ENCODE assay signal across 7 mouse cellular contexts in the genomic region with DNA sequence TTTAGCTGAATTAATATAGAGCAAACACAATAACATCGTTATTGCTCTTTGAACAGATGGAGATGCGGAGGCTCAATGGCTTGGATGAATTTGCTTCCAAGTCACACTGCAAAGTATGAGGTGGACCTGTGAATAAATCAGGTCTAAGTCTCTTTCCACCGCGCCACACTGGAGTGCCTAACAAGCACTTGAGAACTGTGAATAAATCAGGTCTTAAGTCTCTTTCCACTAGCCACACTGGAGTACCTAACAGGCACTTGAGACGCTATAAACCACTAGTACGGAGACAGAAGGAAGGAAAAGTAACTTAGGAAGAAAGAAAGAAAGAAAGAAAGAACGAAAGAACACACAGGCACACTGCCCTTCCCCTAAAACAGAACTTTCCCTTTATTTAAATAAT. TPM values are rescaled to one million over a fixed set of nuclear protein-coding genes. Genes with fewer than 3 reads are reported as not detected.
DNase-seq lines count a peak whose midpoint lies in the region; ATAC-seq and TF ChIP-seq lines count a peak whose summit lies in the region.

No protein-coding gene starts in this region.

- H3K9ac ChIP-seq in lung, embryonic 15.5 days = peak overlapping the region; percentile 86

- peak overlapping the region; percentile 62 for H3K4me2 ChIP-seq in lung, embryonic 15.5 days

- peak; percentile 25 for DNase-seq in CD4-positive helper T cell, adult 2 months (ENCODE audit: low read depth, low spot score)
- DNase-seq in G1E (ENCODE audit: low spot score) = no peak
- no peak for DNase-seq in hindbrain, embryonic 10.5 days (ENCODE audit: low spot score)
- DNase-seq in thymus, adult 18-20 months = no peak
- DNase-seq in adrenal gland, postnatal 4 days (ENCODE audit: low spot score in 2 of 2) = no peak

- no peaks in the 10 kb centered on the region for H3K27me3 ChIP-seq in G1E (ENCODE audit: insufficient read depth, low read length)
- H3K27me3 ChIP-seq in hindbrain, embryonic 10.5 days (ENCODE audit: insufficient read depth, poor library complexity, severe bottlenecking) = no peaks in the 10 kb centered on the region
- H3K27me3 ChIP-seq in lung, embryonic 15.5 days = no peaks in the 10 kb centered on the region

- peak overlapping the region; percentile 95 for H3K27ac ChIP-seq in hindbrain, embryonic 10.5 days
- peak overlapping the region; percentile 84 for H3K27ac ChIP-seq in lung, embryonic 15.5 days

- no peak for ATAC-seq in G1E (ENCODE audit: extremely low read depth, insufficient number of reproducible peaks, low FRiP score, poor library complexity, severe bottlenecking)
- no peak for ATAC-seq in lung, embryonic 15.5 days (ENCODE audit: borderline replicate concordance, extremely low read depth, low FRiP score, low TSS enrichment)
- no peak for ATAC-seq in activated CD4-positive, CD25-positive, alpha-beta regulatory T cell, adult 4 months

- peaks cover 46% of the 10 kb centered on the region for H3K4me1 ChIP-seq in G1E (ENCODE audit: insufficient read depth, low read depth, low read length)
- peaks cover 12% of the 10 kb centered on the region for H3K4me1 ChIP-seq in hindbrain, embryonic 10.5 days (replicated peaks)
- H3K4me1 ChIP-seq in lung, embryonic 15.5 days = peaks cover 25% of the 10 kb centered on the region

- no peaks in the 10 kb centered on the region for H3K9me3 ChIP-seq in G1E (replicated peaks)
- H3K9me3 ChIP-seq in hindbrain, embryonic 10.5 days = no peaks in the 10 kb centered on the region
- H3K9me3 ChIP-seq in lung, embryonic 15.5 days = no peaks in the 10 kb centered on the region

- peaks cover 10% of the 10 kb centered on the region for H3K36me3 ChIP-seq in G1E (replicated peaks)
- no peaks in the 10 kb centered on the region for H3K36me3 ChIP-seq in hindbrain, embryonic 10.5 days
- no peaks in the 10 kb centered on the region for H3K36me3 ChIP-seq in lung, embryonic 15.5 days

- no peak for TF ChIP-seq CTCF in G1E (IDR thresholded peaks at IDR 0.05; ENCODE audit: low read depth, low read length)

- H3K4me3 ChIP-seq in G1E (ENCODE audit: low read depth, low read length) = peak overlapping the region; percentile 96
- peak overlapping the region; percentile 95 for H3K4me3 ChIP-seq in hindbrain, embryonic 10.5 days
- peak overlapping the region; percentile 99 for H3K4me3 ChIP-seq in lung, embryonic 15.5 days

- 26% methylated on average over 7 of the region's 7 CpGs for WGBS in hindbrain, embryonic 10.5 days
- WGBS in lung, embryonic 15.5 days = 17% methylated on average over 7 of the region's 7 CpGs

RNA-seq across cellular contexts. Expression of a gene that starts 1.3 kb away (rescaled TPM):
- total RNA-seq in G1E (2014; fragmentation: Nextera tagmentation) (147 and 155 TPM in 2 replicates), G1E (2017) (148 and 160 TPM in 2 replicates)
- polyA plus RNA-seq in G1E (2012) = 8.7 and 21.7 TPM in 2 replicates
- polyA plus RNA-seq in hindbrain, embryonic 10.5 days (2016; fragmentation: Nextera tagmentation; extraction: Ambion mirVana) = 56.5 and 71.5 TPM in 2 replicates
- 68.4 and 69.8 TPM in 2 replicates for polyA plus RNA-seq in lung, embryonic 15.5 days (2015; fragmentation: Nextera tagmentation; extraction: Ambion mirVana)
- 100 to 1,000 TPM; 114 to 147 TPM for polyA plus RNA-seq in activated CD4-positive, CD25-positive, alpha-beta regulatory T cell, adult 4 months (2017; shearing (Covaris generic))
- 10 to 100 TPM; 78.0 to 88.6 TPM for total RNA-seq in adrenal gland, postnatal 4 days (2021)
